Mouse (Mus musculus) olfactory bulb, adult 2 months (tissue): ENCODE data around the gene Car12. TPM values are rescaled to one million over a fixed set of nuclear protein-coding genes. Genes with fewer than 3 reads are reported as not detected.

Experiments used
- H3K27ac ChIP-seq: fragments of 200-500 bp; 2 replicates; pipeline ENCODE4 v1.5.1; 2012; ENCODE audit warnings: low read depth, low read length; ENCODE audit not compliant: insufficient read depth
- H3K4me1 ChIP-seq: fragments of 200-500 bp; 2 replicates; pipeline ENCODE4 v1.6.1; 2012; ENCODE audit warnings: low read length; ENCODE audit not compliant: control insufficient read depth, insufficient read depth
- H3K4me3 ChIP-seq: fragments of 200-500 bp; 2 replicates; pipeline ENCODE4 v1.5.1; 2012; ENCODE audit warnings: mild to moderate bottlenecking, low read depth, low read length, moderate library complexity; ENCODE audit not compliant: insufficient read depth
- CTCF ChIP-seq: fragments of 200-500 bp; IDR thresholded peaks from 2 replicates; pipeline ENCODE4 v1.5.1; 2012; ENCODE audit warnings: low read depth, mild to moderate bottlenecking, low read length, moderate library complexity; ENCODE audit not compliant: insufficient read depth
- POLR2A ChIP-seq: fragments of 200-500 bp; IDR thresholded peaks from 2 replicates; pipeline ENCODE4 v1.6.1; 2012; ENCODE audit warnings: mild to moderate bottlenecking, low read depth, low read length, moderate library complexity; ENCODE audit not compliant: insufficient read depth
- WGBS: fragments of 180-500 bp; shearing (Covaris S2); methylation state at CpG from one replicate; pipeline ENCODE4 v1.1.7; 2018; 5-methylcytosine and 5-hydroxymethylcytosine counted together
- polyA plus RNA-seq: library from polyadenylated mRNA; stranded (reverse); fragments of >200 nt; gene quantifications from 2 replicates; pipeline ENCODE4 v1.2.4, GENCODE M21; 2012; ENCODE audit warnings: low replicate concordance; ENCODE audit not compliant: missing spikeins, insufficient read depth, insufficient read length

Gene Car12
- polyA plus RNA-seq, 1 experiment = not detected

GRCm38 (mm10) chr9:66680102-66680501, 33.4 kb upstream of the Car12 start:
- no peak overlapping the region for H3K4me3 ChIP-seq
- TF ChIP-seq POLR2A (no peak), CTCF (no peak)
- WGBS = 80% methylated on average over 6 of the region's 6 CpGs

GRCm38 (mm10) chr9:66682822-66683221, 30.7 kb upstream of the Car12 start:
- no peak overlapping the region for H3K4me3 ChIP-seq
- H3K4me1 ChIP-seq = no peaks in the 10 kb centered on the region
- WGBS = 94% methylated on average over 3 of the region's 3 CpGs
- no peak overlapping the region for H3K27ac ChIP-seq
- TF ChIP-seq POLR2A (no peak), CTCF (no peak)

More at GRCm38 (mm10) chr9:66680102-66680501, 33.4 kb upstream of the Car12 start:
- H3K27ac ChIP-seq = no peak overlapping the region
- no peaks in the 10 kb centered on the region for H3K4me1 ChIP-seq

GRCm38 (mm10) chr9:66685730-66686129, 27.8 kb upstream of the Car12 start:
- H3K4me3 ChIP-seq = no peak overlapping the region
- no peak overlapping the region for H3K27ac ChIP-seq
- H3K4me1 ChIP-seq = no peaks in the 10 kb centered on the region
- 87% methylated on average over 6 of the region's 6 CpGs for WGBS
- TF ChIP-seq POLR2A = no peak
- TF ChIP-seq CTCF = no peak

- no peak overlapping the region for H3K27ac ChIP-seq
- no peaks in the 10 kb centered on the region for H3K4me1 ChIP-seq
- TF ChIP-seq CTCF = no peak
- no peak for TF ChIP-seq POLR2A
- WGBS = 75% methylated on average over 2 of the region's 2 CpGs
- no peak overlapping the region for H3K4me3 ChIP-seq
These were observed 25.8 kb upstream of the Car12 start for GRCm38 (mm10) chr9:66687713-66688112.

GRCm38 (mm10) chr9:66691683-66692305, 21.7 kb upstream of the Car12 start:
- Histone ChIP-seq H3K4me3 (no peak overlapping the region), H3K4me1 (no peaks in the 10 kb centered on the region), H3K27ac (no peak overlapping the region)
- TF ChIP-seq POLR2A (no peak), CTCF (no peak)
- WGBS = 81% methylated on average over 4 of the region's 4 CpGs

- WGBS = 69% methylated on average over 7 of the region's 7 CpGs
- Histone ChIP-seq H3K4me3 (no peak overlapping the region), H3K27ac (no peak overlapping the region), H3K4me1 (peaks cover 5% of the 10 kb centered on the region)
- TF ChIP-seq CTCF (no peak), POLR2A (no peak)
These were observed 15.9 kb upstream of the Car12 start for GRCm38 (mm10) chr9:66697355-66698140.

GRCm38 (mm10) chr9:66699748-66700147, 13.7 kb upstream of the Car12 start:
- no peak overlapping the region for H3K4me3 ChIP-seq
- H3K27ac ChIP-seq = no peak overlapping the region
- no peak for TF ChIP-seq CTCF
- TF ChIP-seq POLR2A = no peak
- 95% methylated on average over 4 of the region's 4 CpGs for WGBS
- H3K4me1 ChIP-seq = peaks cover 8% of the 10 kb centered on the region

- H3K4me3 ChIP-seq = no peak overlapping the region
- TF ChIP-seq POLR2A (no peak), CTCF (no peak)
- H3K4me1 ChIP-seq = peaks cover 9% of the 10 kb centered on the region
- H3K27ac ChIP-seq = no peak overlapping the region
- WGBS = 80% methylated on average over 4 of the region's 4 CpGs
These were observed 10.5 kb upstream of the Car12 start for GRCm38 (mm10) chr9:66703002-66703401.

GRCm38 (mm10) chr9:66705354-66705753, 8.1 kb upstream of the Car12 start:
- TF ChIP-seq CTCF (no peak), POLR2A (no peak)
- Histone ChIP-seq H3K4me1 (peaks cover 17% of the 10 kb centered on the region), H3K27ac (no peak overlapping the region), H3K4me3 (no peak overlapping the region)
